Mouse (Mus musculus) T-helper 17 cell (primary cell): ENCODE measurements around the gene Kif5c.

Experiments used
- in situ Hi-C, 2 experiments: fragments of 300-600 bp; cut with MboI, MseI; formaldehyde crosslinking; loops; 1 replicate in 1 of 2; 2 replicates in 1 of 2; pipeline ENCODE4 v1.15.1; 2025; ENCODE audit warnings: high pct_unique_total_duplicates in 2 of 2

Gene Kif5c

DNA sequence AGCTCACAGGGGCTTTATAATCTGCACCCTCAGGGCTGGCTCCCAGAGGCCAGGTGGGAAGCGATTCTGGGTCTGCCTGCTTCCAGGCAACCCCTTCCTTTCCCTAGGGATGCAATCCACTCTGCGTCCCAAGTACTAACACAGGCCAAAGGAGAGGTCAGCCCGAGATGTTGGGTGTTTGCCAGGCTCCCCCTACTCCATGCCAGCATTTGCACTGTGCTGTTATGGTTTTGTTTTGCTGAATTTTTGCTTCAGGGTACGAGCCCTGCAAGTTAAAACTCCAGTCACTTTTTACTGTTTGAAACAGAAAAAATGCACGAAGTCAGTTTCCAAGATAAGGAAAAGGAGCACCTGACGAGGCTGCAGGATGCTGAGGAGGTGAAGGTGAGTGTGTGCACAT, 121.9 kb downstream of the Kif5c start:
- in situ Hi-C loops, result loop anchor here in 1 of 2 experiments (25.0 kb wide), 1 partner anchor 829 kb away; no protein-coding TSS in a partner anchor

GRCm38 (mm10) chr2:49741895-49742734, 123.0 kb downstream of the Kif5c start:
- in situ Hi-C loops, result loop anchor here in 1 of 2 experiments (25.0 kb wide), 1 partner anchor 830 kb away; no protein-coding TSS in a partner anchor

DNA sequence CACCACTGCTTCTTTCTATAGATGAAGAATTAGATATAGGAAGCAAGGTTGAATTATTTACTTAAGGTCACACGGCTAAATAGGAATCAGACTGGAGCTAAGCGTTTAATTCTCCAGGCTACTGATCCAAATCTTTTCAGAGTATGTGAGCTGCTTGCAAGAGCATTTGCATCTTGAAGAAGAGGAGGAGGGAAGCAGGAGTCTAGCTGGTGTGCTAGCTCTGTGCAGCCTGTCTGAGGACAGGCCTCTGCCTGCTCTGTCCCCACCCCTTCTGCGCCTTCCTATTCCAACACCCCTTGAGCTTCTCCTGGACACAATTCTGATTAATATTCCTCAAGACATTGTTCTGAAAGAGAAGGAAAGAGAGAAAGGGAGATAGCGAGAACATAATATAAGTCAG, 123.8 kb downstream of the Kif5c start:
- in situ Hi-C loops, result loop anchor here in 1 of 2 experiments (25.0 kb wide), 1 partner anchor 831 kb away; no protein-coding TSS in a partner anchor

- in situ Hi-C loops, result loop anchor here in 1 of 2 experiments (25.0 kb wide), 1 partner anchor 831 kb away; no protein-coding TSS in a partner anchor
Observed at GRCm38 (mm10) chr2:49743775-49744174, 124.7 kb downstream of the Kif5c start.

GRCm38 (mm10) chr2:49744251-49745093, 125.4 kb downstream of the Kif5c start:
- in situ Hi-C loops, result loop anchor here in 1 of 2 experiments (25.0 kb wide), 1 partner anchor 832 kb away; no protein-coding TSS in a partner anchor

- in situ Hi-C loops, result loop anchor here in 1 of 2 experiments (25.0 kb wide), 1 partner anchor 833 kb away; no protein-coding TSS in a partner anchor
Observed at GRCm38 (mm10) chr2:49745094-49745781, 126.1 kb downstream of the Kif5c start.

DNA sequence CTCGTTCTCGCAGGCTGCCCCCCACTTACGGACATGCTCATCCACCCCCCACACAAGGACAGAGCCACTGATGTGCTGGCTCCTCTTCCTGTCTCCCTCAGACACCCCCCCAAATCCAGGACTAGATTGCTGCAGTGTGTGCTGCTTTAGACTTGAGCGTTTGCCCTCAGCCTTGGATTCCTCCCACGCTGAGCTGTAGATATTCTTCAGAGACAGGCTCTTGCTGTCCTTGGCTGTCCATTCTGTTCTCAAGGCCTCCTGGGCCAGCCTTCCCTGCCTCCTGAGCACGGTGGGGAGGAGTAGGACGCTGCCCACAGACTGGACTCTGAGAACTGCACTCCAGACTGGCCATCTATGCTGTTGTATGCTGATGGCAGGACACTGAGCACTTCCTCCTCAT, 127.8 kb downstream of the Kif5c start:
- in situ Hi-C loops, result loop anchor here in 1 of 2 experiments (25.0 kb wide), 1 partner anchor 835 kb away; no protein-coding TSS in a partner anchor

DNA sequence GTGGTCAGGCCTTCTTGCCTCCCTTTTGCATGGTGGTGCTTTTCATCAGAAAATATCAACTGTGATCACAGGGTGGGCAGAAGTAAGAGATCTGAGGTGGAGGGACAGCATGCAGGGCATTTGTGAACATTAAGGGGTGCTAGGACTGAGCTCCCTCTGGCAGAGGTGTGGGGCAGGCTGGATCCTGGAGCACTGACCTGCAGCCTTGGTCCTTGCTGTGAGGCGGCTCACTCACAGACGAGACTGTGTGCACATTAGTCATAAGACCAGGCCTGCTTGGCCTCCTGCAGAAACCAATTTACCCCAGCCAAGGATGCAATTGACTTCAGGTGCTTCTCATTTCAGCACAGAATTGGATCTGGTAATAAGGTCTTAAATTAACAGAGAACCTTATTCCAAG, 128.6 kb downstream of the Kif5c start:
- in situ Hi-C loops, result loop anchor here in 1 of 2 experiments (25.0 kb wide), 1 partner anchor 835 kb away; no protein-coding TSS in a partner anchor

DNA sequence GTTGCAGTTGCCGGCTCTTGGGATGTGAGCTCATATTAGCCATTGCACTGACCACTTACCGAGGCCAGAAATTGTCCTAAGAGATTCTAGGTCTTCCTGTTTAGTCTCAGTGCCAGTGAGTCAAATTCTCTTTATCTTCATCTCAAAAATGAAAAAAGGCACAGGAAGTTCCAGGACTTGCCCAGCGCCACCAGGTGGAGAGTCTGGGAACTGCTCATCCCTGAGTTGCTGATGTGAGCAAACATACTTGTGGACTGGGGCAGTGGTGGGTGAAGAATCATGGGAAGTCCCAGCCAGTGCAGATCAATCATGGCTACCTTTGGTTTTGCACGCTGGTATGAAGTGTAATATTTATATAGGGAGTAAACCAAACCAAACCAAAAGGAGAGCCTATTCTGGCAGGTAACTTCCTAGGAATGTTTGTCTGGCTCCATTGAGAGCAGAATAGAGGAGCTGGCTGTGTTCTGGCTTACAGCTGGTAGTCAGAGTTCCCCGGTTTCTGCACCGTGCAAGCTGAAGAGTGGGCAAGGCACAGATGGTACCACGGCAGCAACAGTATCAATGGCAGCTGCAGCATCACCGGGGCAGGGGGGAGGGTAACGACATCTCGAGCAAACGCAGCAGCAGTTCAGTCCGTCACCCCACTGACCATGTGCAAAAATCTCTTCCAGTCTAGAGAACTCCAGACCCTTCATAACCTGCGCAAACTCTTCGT, 129.7 kb downstream of the Kif5c start:
- in situ Hi-C loops, result loop anchor here in 1 of 2 experiments (25.0 kb wide), 1 partner anchor 836 kb away; no protein-coding TSS in a partner anchor

DNA sequence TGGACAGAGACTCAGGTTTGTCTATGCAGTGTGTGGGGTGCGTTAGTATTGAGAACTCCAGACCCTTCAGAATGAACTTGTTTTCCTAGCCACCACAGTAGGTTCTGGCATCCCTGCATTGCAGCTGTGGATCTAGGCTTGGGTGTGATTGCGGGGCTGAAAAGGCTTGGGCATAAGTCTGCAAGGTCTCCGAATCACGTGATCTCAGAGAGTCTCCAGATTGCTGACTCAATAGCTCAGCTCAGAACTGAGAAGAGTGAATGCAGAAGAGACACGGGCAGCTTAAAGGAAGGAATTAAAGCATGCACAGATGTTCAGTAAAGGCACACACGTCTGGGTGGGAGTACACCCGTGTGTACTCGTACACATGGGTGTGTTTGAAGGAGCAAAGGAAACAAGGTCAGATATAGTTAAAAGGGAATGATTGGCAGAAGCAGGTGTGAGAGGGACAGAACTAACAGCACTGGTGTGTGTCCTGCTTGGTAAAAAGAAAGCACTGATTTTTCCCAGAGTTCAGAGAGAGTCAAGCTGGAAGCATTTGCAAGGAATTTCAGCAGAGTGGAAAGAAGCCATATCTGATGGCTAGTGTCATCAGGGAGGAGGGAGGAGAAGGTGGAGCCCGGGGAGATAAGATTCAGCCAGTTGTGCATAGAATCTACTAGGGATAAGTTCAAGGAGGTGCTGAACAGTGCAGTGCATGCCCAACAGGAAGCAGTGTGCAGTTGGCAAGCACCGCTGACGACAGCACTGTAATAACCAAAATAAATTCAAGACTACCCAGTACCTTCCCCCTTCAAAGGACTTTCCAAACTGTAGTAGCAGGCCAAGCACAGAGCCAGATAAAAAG, 130.9 kb downstream of the Kif5c start:
- in situ Hi-C loops, result loop anchor here in 1 of 2 experiments (25.0 kb wide), 2 partner anchors 838 to 1062 kb away; no protein-coding TSS in a partner anchor

- in situ Hi-C loops, result loop anchor here in 1 of 2 experiments (25.0 kb wide), 1 partner anchor 1061 kb away; no protein-coding TSS in a partner anchor
Observed at GRCm38 (mm10) chr2:49751544-49752210, 132.6 kb downstream of the Kif5c start.

DNA sequence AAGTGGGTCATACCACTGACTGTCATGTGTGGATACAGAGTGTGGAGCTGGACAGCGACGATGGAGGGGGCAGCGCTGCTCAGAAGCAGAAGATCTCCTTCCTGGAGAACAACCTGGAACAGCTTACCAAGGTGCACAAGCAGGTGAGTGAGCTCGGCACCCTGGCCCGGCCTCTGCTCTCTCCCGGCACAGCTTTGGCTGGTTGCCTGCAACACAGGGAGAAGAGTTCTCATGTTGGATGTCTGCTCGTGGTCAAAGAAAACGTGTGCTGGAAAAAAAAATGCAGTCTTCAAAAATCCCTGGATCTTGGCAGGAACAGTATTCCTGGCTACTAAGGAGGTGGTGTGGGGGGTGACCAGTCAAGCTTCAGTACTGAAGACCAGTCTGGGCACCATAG, 133.1 kb downstream of the Kif5c start:
- in situ Hi-C loops, result loop anchor here in 1 of 2 experiments (25.0 kb wide), 1 partner anchor 1060 kb away; no protein-coding TSS in a partner anchor

DNA sequence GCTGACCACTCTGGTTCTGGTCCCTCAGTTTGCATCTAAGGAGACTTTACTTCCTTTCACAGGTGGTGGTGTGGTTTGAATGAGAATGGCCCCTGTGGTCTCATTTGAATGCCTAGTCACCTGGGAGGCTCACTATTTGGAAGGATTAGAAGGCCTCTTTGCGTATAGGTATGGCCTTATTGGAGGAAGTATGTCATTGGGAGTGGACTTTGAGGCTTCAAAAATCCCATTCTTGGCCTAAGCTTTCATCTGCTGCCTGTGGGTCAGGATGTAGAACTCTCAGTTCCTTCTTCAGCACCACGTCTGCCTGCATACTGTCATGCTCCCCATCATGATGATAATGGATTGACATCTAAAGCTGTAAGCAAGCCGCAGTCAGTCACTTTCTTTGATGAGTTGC, 134.0 kb downstream of the Kif5c start:
- in situ Hi-C loops, result loop anchor here in 1 of 2 experiments (25.0 kb wide), 1 partner anchor 1059 kb away; no protein-coding TSS in a partner anchor

DNA sequence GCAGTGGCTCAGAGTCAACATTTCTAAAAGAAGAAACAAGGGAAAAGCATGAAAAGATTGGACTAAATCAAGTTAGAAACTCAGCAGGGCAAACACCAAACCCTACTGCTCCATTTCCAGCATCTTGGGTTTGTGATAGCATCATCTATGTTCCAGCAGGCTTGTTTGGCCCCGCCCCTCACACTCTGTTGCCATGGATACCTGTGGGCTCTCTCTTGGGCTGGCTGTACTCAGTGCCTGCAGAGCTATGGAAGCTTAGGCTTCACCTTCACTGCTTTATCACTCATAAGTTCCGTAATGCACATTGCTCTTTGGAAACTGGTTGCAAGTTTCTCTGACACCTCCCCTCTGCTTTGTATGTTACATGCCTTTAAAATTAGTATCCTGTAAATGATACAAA, 136.0 kb downstream of the Kif5c start:
- in situ Hi-C loops, result loop anchor here in 1 of 2 experiments (25.0 kb wide), 1 partner anchor 1057 kb away; no protein-coding TSS in a partner anchor

DNA sequence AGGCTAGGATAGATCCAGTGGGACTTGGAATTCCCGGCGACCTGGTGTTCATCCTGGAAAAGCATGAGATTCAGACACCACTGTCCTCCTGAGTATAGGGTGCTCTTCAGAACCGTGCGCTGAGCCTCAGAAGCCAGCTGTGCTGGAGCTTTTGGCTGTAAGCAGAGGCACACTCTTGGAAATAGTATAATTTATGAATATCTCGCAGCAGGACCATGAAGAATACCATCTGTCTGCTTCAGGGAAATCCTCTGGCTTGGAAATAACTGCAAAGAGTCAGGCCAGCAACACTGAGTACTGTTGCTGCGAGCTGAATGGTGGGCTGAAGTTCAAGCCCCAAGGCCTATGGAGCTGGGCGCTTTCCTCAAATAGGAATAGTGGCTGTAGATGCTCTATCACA, 138.5 kb downstream of the Kif5c start:
- in situ Hi-C loops, result loop anchor here in 1 of 2 experiments (25.0 kb wide), 1 partner anchor 1055 kb away; no protein-coding TSS in a partner anchor

DNA sequence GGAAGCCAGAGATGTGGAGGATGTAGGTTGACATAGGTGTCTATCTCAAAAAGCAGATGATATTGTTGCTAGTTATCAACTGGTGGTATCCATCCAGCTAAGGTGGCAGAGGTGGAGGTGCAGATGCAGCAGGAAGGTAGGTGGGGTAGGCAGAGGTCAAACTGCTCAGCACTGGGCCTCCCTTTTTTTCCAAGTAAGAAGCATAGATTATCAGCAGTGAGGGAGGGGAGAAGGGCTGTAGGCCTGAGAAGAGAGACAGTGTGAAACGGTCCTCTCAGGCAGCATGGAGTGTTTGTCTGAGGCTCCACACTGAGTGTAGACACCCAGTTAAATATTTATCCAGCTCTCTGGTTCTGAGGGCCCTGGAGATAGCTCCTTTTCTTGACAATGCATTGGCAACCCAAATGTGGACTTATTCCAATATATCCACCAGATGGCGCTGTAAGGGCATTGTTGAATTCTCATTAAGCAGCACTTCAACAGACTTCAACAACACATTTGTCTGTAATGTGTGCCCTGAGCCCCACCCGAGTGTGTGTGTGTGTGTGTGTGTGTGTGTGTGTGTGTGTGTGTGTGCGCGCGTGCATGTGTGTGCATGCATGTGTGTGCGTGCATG, 145.3 kb downstream of the Kif5c start:
- in situ Hi-C loops, result loop anchor here in 1 of 2 experiments (10.0 to 25.0 kb wide), 2 partner anchors 750 to 1048 kb away; no protein-coding TSS in a partner anchor

DNA sequence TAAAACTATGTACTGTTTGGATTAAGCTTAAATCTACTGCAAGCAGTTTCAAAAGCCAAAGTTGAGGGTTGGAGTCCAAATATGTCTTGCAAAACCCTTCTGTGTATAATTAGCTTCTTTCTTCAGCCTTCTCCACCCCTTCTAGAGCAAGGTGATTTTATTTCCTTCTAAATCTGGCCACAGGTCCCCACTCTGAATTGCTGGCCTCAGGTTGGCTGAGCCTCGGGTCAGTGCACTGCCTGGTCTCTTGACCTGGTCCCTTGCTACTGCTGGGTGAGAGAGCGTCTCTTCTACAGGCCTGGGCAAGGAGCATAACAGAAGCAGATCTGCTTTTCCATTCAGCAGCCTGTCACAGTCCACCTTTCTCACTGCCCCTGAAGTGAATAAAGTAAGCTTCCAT, 149.8 kb downstream of the Kif5c start:
- in situ Hi-C loops, result loop anchor here (5.0 to 25.0 kb wide), 4 partner anchors 498 to 1043 kb away; no protein-coding TSS in a partner anchor

DNA sequence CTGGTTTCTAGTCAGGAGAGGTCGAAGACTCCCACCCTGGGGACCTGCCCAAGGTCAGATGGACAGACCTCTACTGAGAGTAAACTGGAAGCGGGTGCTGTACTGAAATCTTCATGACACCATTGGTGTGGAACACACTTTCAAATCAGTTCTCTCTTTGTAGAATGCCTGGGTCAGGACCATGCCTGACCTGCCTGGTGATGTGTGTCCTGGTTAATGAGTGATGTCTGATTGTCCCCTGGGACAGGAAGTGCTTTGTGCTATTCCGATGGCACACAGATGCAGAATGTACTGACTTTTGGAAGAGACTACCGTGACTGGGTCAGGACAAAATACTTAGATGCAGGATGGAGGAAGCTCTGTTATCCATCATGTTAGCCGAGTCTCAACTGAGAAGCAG, 151.3 kb downstream of the Kif5c start:
- in situ Hi-C loops, result loop anchor here (5.0 to 25.0 kb wide), 2 partner anchors 102 to 1042 kb away; no protein-coding TSS in a partner anchor
